Mouse (Mus musculus): ENCODE data around the gene Creg2. TPM values are rescaled to one million over a fixed set of nuclear protein-coding genes. Genes with fewer than 3 reads are reported as not detected.
"Not testable (repeated sequence)": the region's sequence is repeated elsewhere in the genome, so short reads cannot be mapped to it uniquely, and the experiment has no call there.

The Creg2 gene
- polyA plus RNA-seq, 2 experiments, result 0.14 to 0.15 TPM

DNA sequence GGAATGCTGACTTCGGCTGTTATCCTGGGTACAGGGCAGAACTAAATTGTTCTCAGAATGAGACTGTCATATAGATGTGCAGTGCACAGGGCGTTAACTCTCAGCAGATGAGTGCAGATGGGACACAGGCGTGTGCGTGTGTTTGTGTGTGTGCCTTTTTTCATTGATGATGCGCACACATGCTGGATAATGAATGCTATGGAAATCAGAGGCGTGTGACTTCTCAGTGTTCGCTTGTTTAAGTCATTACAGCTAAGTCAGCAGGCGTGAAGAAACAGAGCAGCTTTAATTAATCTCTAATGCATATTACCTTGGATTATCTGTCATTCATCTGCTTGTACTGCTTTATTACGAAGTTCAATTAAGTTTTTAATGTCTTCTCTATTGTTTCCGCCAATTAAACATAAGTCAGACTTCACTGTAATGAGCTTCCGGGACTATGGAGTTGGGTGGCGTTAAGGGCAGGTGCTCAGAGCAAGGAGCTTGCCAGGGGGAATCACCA lies 15.5 kb upstream of the Creg2 start:
- WGBS, result 85% methylated on average over 12 of the region's 12 CpGs
- DNase-seq (ENCODE audit: low spot score), result no peak
- H3K9ac ChIP-seq (ENCODE audit: low read depth, low read length, severe bottlenecking), result no peak overlapping the region
- H3K4me3 ChIP-seq (replicated peaks; ENCODE audit: low read length), result no peak overlapping the region
- ATAC-seq (ENCODE audit: low FRiP score, low read depth), result no peak
- no peak overlapping the region for H3K4me2 ChIP-seq (replicated peaks; ENCODE audit: low read depth, low read length, severe bottlenecking)
- no peak for TF ChIP-seq POLR2A (IDR thresholded peaks at IDR 0.05; ENCODE audit: borderline replicate concordance, extremely low read depth, insufficient read depth, insufficient read length)
- H3K4me1 ChIP-seq (ENCODE audit: control insufficient read depth, insufficient read depth, low read length), result no peaks in the 10 kb centered on the region
- no peaks in the 10 kb centered on the region for H3K9me3 ChIP-seq (ENCODE audit: control insufficient read depth, low read length)
- H3K27me3 ChIP-seq (ENCODE audit: control insufficient read depth, insufficient read depth, low read length), result no peaks in the 10 kb centered on the region
- H3K36me3 ChIP-seq (ENCODE audit: control insufficient read depth, insufficient read depth, low read length), result no peaks in the 10 kb centered on the region
- H3K27ac ChIP-seq (replicated peaks; ENCODE audit: low read depth, low read length), result no peak overlapping the region

GRCm38 (mm10) chr1:39664039-39664625 lies 12.9 kb upstream of the Creg2 start:
- Histone ChIP-seq H3K4me1 (ENCODE audit: control insufficient read depth, insufficient read depth, low read length) (no peaks in the 10 kb centered on the region), H3K27ac (replicated peaks; ENCODE audit: low read depth, low read length) (no peak overlapping the region), H3K27me3 (ENCODE audit: control insufficient read depth, insufficient read depth, low read length) (no peaks in the 10 kb centered on the region), H3K9me3 (ENCODE audit: control insufficient read depth, low read length) (no peaks in the 10 kb centered on the region), H3K9ac (ENCODE audit: low read depth, low read length, severe bottlenecking) (no peak overlapping the region), H3K4me2 (replicated peaks; ENCODE audit: low read depth, low read length, severe bottlenecking) (no peak overlapping the region), H3K4me3 (replicated peaks; ENCODE audit: low read length) (no peak overlapping the region), H3K36me3 (ENCODE audit: control insufficient read depth, insufficient read depth, low read length) (no peaks in the 10 kb centered on the region)
- no peak for TF ChIP-seq POLR2A (IDR thresholded peaks at IDR 0.05; ENCODE audit: borderline replicate concordance, extremely low read depth, insufficient read depth, insufficient read length)
- WGBS, result 85% methylated on average over 7 of the region's 7 CpGs
- DNase-seq (ENCODE audit: low spot score) (no peak), ATAC-seq (ENCODE audit: low FRiP score, low read depth) (no peak)

GRCm38 (mm10) chr1:39663050-39663449 lies 11.8 kb upstream of the Creg2 start:
- 82% methylated on average over 4 of the region's 4 CpGs for WGBS
- Histone ChIP-seq H3K27ac (replicated peaks; ENCODE audit: low read depth, low read length) (no peak overlapping the region), H3K9me3 (ENCODE audit: control insufficient read depth, low read length) (no peaks in the 10 kb centered on the region), H3K36me3 (ENCODE audit: control insufficient read depth, insufficient read depth, low read length) (no peaks in the 10 kb centered on the region), H3K27me3 (ENCODE audit: control insufficient read depth, insufficient read depth, low read length) (no peaks in the 10 kb centered on the region), H3K9ac (ENCODE audit: low read depth, low read length, severe bottlenecking) (no peak overlapping the region), H3K4me1 (ENCODE audit: control insufficient read depth, insufficient read depth, low read length) (no peaks in the 10 kb centered on the region), H3K4me2 (replicated peaks; ENCODE audit: low read depth, low read length, severe bottlenecking) (no peak overlapping the region), H3K4me3 (replicated peaks; ENCODE audit: low read length) (no peak overlapping the region)
- ATAC-seq (ENCODE audit: low FRiP score, low read depth) (no peak), DNase-seq (ENCODE audit: low spot score) (no peak)
- TF ChIP-seq POLR2A (IDR thresholded peaks at IDR 0.05; ENCODE audit: borderline replicate concordance, extremely low read depth, insufficient read depth, insufficient read length), result no peak

GRCm38 (mm10) chr1:39656976-39657529 lies 5.8 kb upstream of the Creg2 start:
- no peak for TF ChIP-seq POLR2A (IDR thresholded peaks at IDR 0.05; ENCODE audit: borderline replicate concordance, extremely low read depth, insufficient read depth, insufficient read length)
- Histone ChIP-seq H3K36me3 (ENCODE audit: control insufficient read depth, insufficient read depth, low read length) (no peaks in the 10 kb centered on the region), H3K27ac (replicated peaks; ENCODE audit: low read depth, low read length) (no peak overlapping the region), H3K9me3 (ENCODE audit: control insufficient read depth, low read length) (no peaks in the 10 kb centered on the region), H3K9ac (ENCODE audit: low read depth, low read length, severe bottlenecking) (no peak overlapping the region), H3K4me2 (replicated peaks; ENCODE audit: low read depth, low read length, severe bottlenecking) (no peak overlapping the region), H3K4me1 (ENCODE audit: control insufficient read depth, insufficient read depth, low read length) (no peaks in the 10 kb centered on the region), H3K27me3 (ENCODE audit: control insufficient read depth, insufficient read depth, low read length) (peaks cover 8% of the 10 kb centered on the region), H3K4me3 (replicated peaks; ENCODE audit: low read length) (no peak overlapping the region)
- ATAC-seq (ENCODE audit: low FRiP score, low read depth) (no peak), DNase-seq (ENCODE audit: low spot score) (no peak)
- 77% methylated on average over 6 of the region's 6 CpGs for WGBS

DNA sequence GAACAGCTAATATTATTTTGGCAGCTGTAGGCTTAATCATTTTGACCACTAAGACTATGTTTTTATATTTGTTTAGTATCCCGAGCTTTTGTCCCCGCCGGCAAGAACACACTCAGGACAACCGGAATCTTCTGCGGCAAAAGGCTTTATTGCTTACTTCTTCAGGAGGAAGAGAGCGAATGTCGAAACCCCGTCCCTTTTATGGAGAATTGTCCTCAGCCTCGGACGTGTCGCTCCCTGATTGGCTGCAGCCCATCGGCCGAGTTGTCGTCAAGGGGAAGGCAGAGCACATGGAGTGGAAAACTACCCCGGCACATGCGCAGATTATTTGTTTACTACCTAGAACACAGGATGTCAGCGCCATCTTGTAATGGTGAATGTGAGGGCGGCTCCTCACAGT lies 3.6 kb upstream of the Creg2 start:
- H3K4me2 ChIP-seq (replicated peaks; ENCODE audit: low read depth, low read length, severe bottlenecking); H3K27ac ChIP-seq (replicated peaks; ENCODE audit: low read depth, low read length); H3K4me3 ChIP-seq (replicated peaks; ENCODE audit: low read length); H3K36me3 ChIP-seq (ENCODE audit: control insufficient read depth, insufficient read depth, low read length); DNase-seq (ENCODE audit: low spot score); H3K9me3 ChIP-seq (ENCODE audit: control insufficient read depth, low read length); H3K9ac ChIP-seq (ENCODE audit: low read depth, low read length, severe bottlenecking); ATAC-seq (ENCODE audit: low FRiP score, low read depth); H3K4me1 ChIP-seq (ENCODE audit: control insufficient read depth, insufficient read depth, low read length): not testable (repeated sequence)
- WGBS, result 88% methylated on average over 18 of the region's 18 CpGs
- peaks cover 26% of the 10 kb centered on the region for H3K27me3 ChIP-seq (ENCODE audit: control insufficient read depth, insufficient read depth, low read length)

Data from limb, embryonic 14.5 days (tissue).